Mouse (Mus musculus) stomach, embryonic 16.5 days (tissue): ENCODE results near the gene Rap1gds1. TPM values are rescaled to one million over a fixed set of nuclear protein-coding genes. Genes with fewer than 3 reads are reported as not detected.
A peak's percentile ranks its signal among the peaks of the same experiment; 100 is the strongest.

Experiments
- ATAC-seq: fragments of 200-750 bp; cut with Nextera tagmentation; 2 replicates; pipeline ENCODE4 v1.8.0; 2017; ENCODE audit warnings: moderate number of reproducible peaks, moderate TSS enrichment; ENCODE audit not compliant: insufficient read depth, low FRiP score
- H3K27ac ChIP-seq: fragments of 300-500 bp; sonication (generic); 2 replicates; pipeline ENCODE4 v1.5.1; 2014; ENCODE audit warnings: low read length
- H3K27me3 ChIP-seq: fragments of 300-500 bp; sonication (generic); 2 replicates; pipeline ENCODE4 v1.6.1; 2014; ENCODE audit warnings: low read length, control low read depth, mixed read lengths; ENCODE audit not compliant: control insufficient read depth, insufficient read depth
- H3K36me3 ChIP-seq: fragments of 300-500 bp; sonication (generic); 2 replicates; pipeline ENCODE4 v1.6.1; 2014; ENCODE audit warnings: low read length; ENCODE audit not compliant: control insufficient read depth, insufficient read depth
- H3K4me1 ChIP-seq: fragments of 300-500 bp; sonication (generic); 2 replicates; pipeline ENCODE4 v1.6.1; 2014; ENCODE audit warnings: low read length, control low read depth, mixed read lengths; ENCODE audit not compliant: control insufficient read depth, insufficient read depth
- H3K4me2 ChIP-seq: fragments of 300-500 bp; sonication (generic); 2 replicates; pipeline ENCODE4 v1.6.1; 2014; ENCODE audit warnings: low read depth, low read length, mixed read lengths
- H3K4me3 ChIP-seq: fragments of 300-500 bp; sonication (generic); replicated peaks from 2 replicates; pipeline ENCODE4 v1.5.1; 2014; ENCODE audit warnings: mild to moderate bottlenecking, low read length
- H3K9ac ChIP-seq: fragments of 300-500 bp; sonication (generic); 2 replicates; pipeline ENCODE4 v1.6.1; 2014; ENCODE audit warnings: low read length
- H3K9me3 ChIP-seq: fragments of 300-500 bp; sonication (generic); replicated peaks from 2 replicates; pipeline ENCODE4 v1.6.1; 2016; ENCODE audit warnings: low read length, control low read depth; ENCODE audit not compliant: control insufficient read depth
- WGBS: fragments of 180-500 bp; shearing (Covaris S2); extraction: QIAGEN DNeasy Blood & Tissue Kit; methylation state at CpG from one replicate; pipeline ENCODE4 v1.1.7; 2014; 5-methylcytosine and 5-hydroxymethylcytosine counted together
- polyA plus RNA-seq: library from polyadenylated mRNA; unstranded; fragments of >200 nt; fragmentation: Nextera tagmentation; extraction: Ambion mirVana; gene quantifications from 2 replicates; pipeline ENCODE4 v1.2.1, GENCODE M21; 2015

Rap1gds1 gene
- polyA plus RNA-seq, 1 experiment from 2014 or later = 51.0 TPM

DNA sequence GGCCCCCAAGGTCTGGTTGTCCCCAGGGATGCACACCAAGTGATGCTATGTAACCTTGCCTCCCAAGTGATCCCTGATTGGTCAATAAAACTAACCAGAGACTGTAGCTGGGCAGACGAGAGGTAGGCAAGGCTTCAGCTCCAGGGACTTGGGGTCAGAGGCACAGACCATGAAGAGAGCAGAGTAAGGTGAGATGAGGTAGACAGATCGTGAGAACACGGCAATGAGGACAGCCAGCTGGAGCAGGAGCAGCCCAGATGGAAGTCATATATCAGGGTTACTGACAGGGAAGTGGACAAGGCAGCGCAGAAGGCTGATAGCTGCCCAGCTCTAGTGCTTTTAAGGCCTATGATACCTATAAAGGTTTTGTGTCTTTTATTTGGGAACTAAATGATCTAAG lies 5.5 kb downstream of the Rap1gds1 start:
- ATAC-seq = no peak
- H3K4me1 ChIP-seq = peaks cover 7% of the 10 kb centered on the region
- H3K27ac ChIP-seq = no peak overlapping the region
- no peak overlapping the region for H3K4me3 ChIP-seq
- H3K27me3 ChIP-seq = no peaks in the 10 kb centered on the region
- 37% methylated on average over 4 of the region's 4 CpGs for WGBS
- no peak overlapping the region for H3K4me2 ChIP-seq
- H3K9ac ChIP-seq = no peak overlapping the region
- H3K9me3 ChIP-seq = no peaks in the 10 kb centered on the region
- H3K36me3 ChIP-seq = no peaks in the 10 kb centered on the region

GRCm38 (mm10) chr3:139064076-139064475 lies 10.9 kb downstream of the Rap1gds1 start:
- no peaks in the 10 kb centered on the region for H3K4me1 ChIP-seq
- no peaks in the 10 kb centered on the region for H3K27me3 ChIP-seq
- no peak overlapping the region for H3K27ac ChIP-seq
- H3K9ac ChIP-seq = no peak overlapping the region
- 93% methylated on average over 9 of the region's 9 CpGs for WGBS
- ATAC-seq = no peak
- H3K4me3 ChIP-seq = no peak overlapping the region
- no peaks in the 10 kb centered on the region; the same call in 1 of the 2 replicates for H3K36me3 ChIP-seq
- H3K9me3 ChIP-seq = no peaks in the 10 kb centered on the region
- H3K4me2 ChIP-seq = no peak overlapping the region

GRCm38 (mm10) chr3:139062088-139062487 lies 12.9 kb downstream of the Rap1gds1 start:
- Histone ChIP-seq H3K9me3 (no peaks in the 10 kb centered on the region), H3K9ac (no peak overlapping the region), H3K4me2 (no peak overlapping the region), H3K36me3 (no peaks in the 10 kb centered on the region; the same call in 1 of the 2 replicates), H3K4me3 (no peak overlapping the region), H3K27me3 (no peaks in the 10 kb centered on the region), H3K4me1 (no peaks in the 10 kb centered on the region), H3K27ac (no peak overlapping the region)
- WGBS = 84% methylated on average over 3 of the region's 3 CpGs
- ATAC-seq = no peak

GRCm38 (mm10) chr3:139048701-139049622 lies 26.0 kb downstream of the Rap1gds1 start:
- Histone ChIP-seq H3K27me3 (no peaks in the 10 kb centered on the region), H3K9me3 (no peaks in the 10 kb centered on the region), H3K27ac (no peak overlapping the region), H3K4me1 (peaks cover 2% of the 10 kb centered on the region; the same call in 1 of the 2 replicates), H3K4me2 (no peak overlapping the region), H3K9ac (no peak overlapping the region), H3K36me3 (peaks cover 14% of the 10 kb centered on the region), H3K4me3 (no peak overlapping the region)
- WGBS = 86% methylated on average over 12 of the region's 12 CpGs
- no peak for ATAC-seq

DNA sequence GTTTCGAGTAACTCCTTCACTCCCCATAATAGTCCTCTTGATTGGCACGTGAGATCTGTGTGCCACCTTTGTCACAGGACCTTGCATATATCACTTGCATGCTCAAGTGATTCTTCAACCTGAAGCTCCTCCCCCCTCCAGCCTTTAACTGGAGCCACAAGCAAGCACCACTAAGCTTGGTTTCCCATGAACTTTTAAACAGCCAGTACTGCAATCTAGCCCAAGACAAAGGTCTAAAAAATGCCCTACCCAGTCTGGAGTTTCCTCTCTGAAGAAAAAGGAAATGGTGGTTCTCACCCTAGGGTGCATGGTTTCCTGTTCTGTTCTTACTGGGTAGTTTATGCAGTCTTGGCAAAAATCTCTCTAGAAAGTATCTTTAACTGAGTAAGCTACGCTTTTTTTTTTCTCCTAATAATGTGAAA lies 32.6 kb downstream of the Rap1gds1 start:
- H3K9me3 ChIP-seq = no peaks in the 10 kb centered on the region
- H3K36me3 ChIP-seq = no peaks in the 10 kb centered on the region
- WGBS = 79% methylated on average over 3 of the region's 3 CpGs
- H3K9ac ChIP-seq = no peak overlapping the region
- H3K27me3 ChIP-seq = no peaks in the 10 kb centered on the region
- H3K27ac ChIP-seq = peak overlapping the region; percentile 56
- no peak overlapping the region for H3K4me2 ChIP-seq
- H3K4me3 ChIP-seq = no peak overlapping the region
- H3K4me1 ChIP-seq = no peaks in the 10 kb centered on the region
- peak; percentile 29; the same call in 1 of the 2 replicates for ATAC-seq

DNA sequence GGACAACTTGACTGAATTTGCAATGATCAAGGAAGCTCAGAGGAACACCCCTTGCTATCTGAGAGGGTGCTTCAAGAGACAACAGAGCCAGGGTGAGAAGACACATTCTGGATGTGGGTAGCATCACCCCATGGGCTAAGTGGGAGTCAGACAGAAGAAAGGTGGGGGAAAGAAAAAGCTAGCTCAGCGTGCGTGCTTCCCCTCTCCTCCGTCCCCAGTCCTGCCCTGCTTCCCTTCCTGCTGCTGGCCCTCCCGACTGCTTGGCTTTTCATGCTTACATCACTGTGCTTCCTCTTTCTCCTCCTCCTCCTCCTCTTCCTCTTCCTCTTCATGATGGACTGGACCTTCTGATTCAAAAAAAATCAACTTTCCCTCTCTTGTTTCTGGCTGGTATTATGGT lies 33.1 kb downstream of the Rap1gds1 start:
- Histone ChIP-seq H3K36me3 (no peaks in the 10 kb centered on the region), H3K4me1 (no peaks in the 10 kb centered on the region), H3K9ac (no peak overlapping the region), H3K4me3 (no peak overlapping the region), H3K27ac (no peak overlapping the region), H3K27me3 (no peaks in the 10 kb centered on the region), H3K9me3 (no peaks in the 10 kb centered on the region), H3K4me2 (no peak overlapping the region)
- no peak for ATAC-seq
- WGBS = 69% methylated on average over 4 of the region's 4 CpGs

GRCm38 (mm10) chr3:139037030-139037429 lies 38.0 kb downstream of the Rap1gds1 start:
- Histone ChIP-seq H3K9ac (no peak overlapping the region), H3K9me3 (no peaks in the 10 kb centered on the region), H3K4me2 (no peak overlapping the region), H3K36me3 (no peaks in the 10 kb centered on the region), H3K4me1 (no peaks in the 10 kb centered on the region), H3K27me3 (no peaks in the 10 kb centered on the region), H3K27ac (peak overlapping the region; percentile 50; the same call in 1 of the 2 replicates), H3K4me3 (no peak overlapping the region)
- peak; percentile 93 for ATAC-seq
- 73% methylated on average over 4 of the region's 4 CpGs for WGBS

DNA sequence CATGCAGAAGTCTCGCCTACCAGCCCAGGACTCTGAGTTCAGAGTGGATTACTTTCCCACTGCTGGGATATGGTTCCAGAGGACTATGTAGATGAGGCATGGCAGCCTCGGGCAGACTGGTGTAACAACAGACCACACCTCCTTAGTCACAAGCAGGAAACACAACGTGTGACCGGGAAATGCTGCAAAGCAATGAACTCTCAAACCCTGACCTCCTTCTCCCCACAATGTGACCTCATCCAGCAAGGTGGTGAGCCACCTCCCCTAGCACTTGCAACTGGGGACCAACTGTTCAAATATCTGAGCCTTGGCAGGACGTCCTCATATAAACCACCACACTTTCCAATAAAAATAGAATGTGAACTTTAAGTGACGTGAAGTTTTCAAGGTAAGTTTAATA lies 41.8 kb downstream of the Rap1gds1 start:
- H3K36me3 ChIP-seq = no peaks in the 10 kb centered on the region
- no peak overlapping the region for H3K27ac ChIP-seq
- WGBS = 79% methylated on average over 6 of the region's 6 CpGs
- no peak overlapping the region for H3K4me2 ChIP-seq
- no peaks in the 10 kb centered on the region for H3K9me3 ChIP-seq
- no peak overlapping the region for H3K9ac ChIP-seq
- no peak for ATAC-seq
- H3K4me1 ChIP-seq = no peaks in the 10 kb centered on the region
- no peaks in the 10 kb centered on the region for H3K27me3 ChIP-seq
- H3K4me3 ChIP-seq = no peak overlapping the region

DNA sequence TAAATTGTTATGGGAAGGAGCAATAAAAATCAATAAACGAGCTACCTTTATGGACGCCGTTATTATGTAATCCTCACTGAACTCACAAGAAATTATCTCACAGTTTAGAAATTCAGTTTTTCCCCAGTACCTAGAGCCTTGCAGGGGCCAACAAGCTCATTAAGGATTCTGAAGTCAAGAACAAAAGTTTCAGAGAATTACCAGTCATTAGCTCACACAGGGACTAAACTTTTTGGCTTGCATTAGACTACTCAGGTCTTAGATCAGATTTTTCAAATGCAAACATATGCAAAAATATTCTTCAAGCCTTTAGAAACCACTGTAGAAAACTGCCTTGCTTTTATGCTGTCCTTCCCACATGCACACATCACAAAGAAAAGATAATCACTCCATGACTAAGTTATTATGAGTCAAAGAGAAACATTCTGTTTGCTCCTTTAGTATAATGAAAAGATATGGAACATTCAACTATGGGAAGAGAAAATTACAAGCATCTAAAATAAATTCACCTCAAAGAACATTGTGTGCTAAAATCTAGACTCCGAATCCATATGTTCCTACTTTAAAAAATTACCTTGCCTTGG lies 44.3 kb downstream of the Rap1gds1 start:
- Histone ChIP-seq H3K4me1 (no peaks in the 10 kb centered on the region), H3K4me3 (no peak overlapping the region), H3K36me3 (no peaks in the 10 kb centered on the region), H3K27ac (no peak overlapping the region), H3K9ac (no peak overlapping the region), H3K27me3 (no peaks in the 10 kb centered on the region), H3K9me3 (no peaks in the 10 kb centered on the region), H3K4me2 (no peak overlapping the region)
- ATAC-seq = no peak
- 88% methylated on average over 4 of the region's 4 CpGs for WGBS
